Mouse (Mus musculus) limb, embryonic 14.5 days (tissue): Measurements from ENCODE around the gene Fezf1. TPM values are rescaled to one million over a fixed set of nuclear protein-coding genes. Genes with fewer than 3 reads are reported as not detected.
A peak's percentile ranks its signal among the peaks of the same experiment; 100 is the strongest.

Experiments used
- ATAC-seq: fragments of 200-750 bp; cut with Nextera tagmentation; 2 replicates; pipeline ENCODE4 v1.8.0; 2017; ENCODE audit warnings: low read depth, moderate number of reproducible peaks, moderate TSS enrichment; ENCODE audit not compliant: low FRiP score
- DNase-seq: peaks from one replicate; pipeline ENCODE4 v3.0.0-alpha.2; 2015; ENCODE audit warnings: low spot score
- H3K27ac ChIP-seq: fragments of 300-500 bp; sonication (generic); replicated peaks from 2 replicates; pipeline ENCODE4 v1.5.1; 2014; ENCODE audit warnings: low read depth, mild to moderate bottlenecking, low read length, moderate library complexity, mixed read lengths
- H3K27me3 ChIP-seq: fragments of 300-500 bp; sonication (generic); 2 replicates; pipeline ENCODE4 v1.6.1; 2014; ENCODE audit warnings: low read length, mixed read lengths; ENCODE audit not compliant: control insufficient read depth, insufficient read depth
- H3K36me3 ChIP-seq: fragments of 300-500 bp; sonication (generic); 2 replicates; pipeline ENCODE4 v1.6.1; 2014; ENCODE audit warnings: mild to moderate bottlenecking, low read length, moderate library complexity, mixed read lengths; ENCODE audit not compliant: control insufficient read depth, insufficient read depth
- H3K4me1 ChIP-seq: fragments of 300-500 bp; sonication (generic); 2 replicates; pipeline ENCODE4 v1.6.1; 2014; ENCODE audit warnings: antibody characterized with exemption, low read length, mixed read lengths; ENCODE audit not compliant: control insufficient read depth, insufficient read depth
- H3K4me2 ChIP-seq: fragments of 300-500 bp; sonication (generic); replicated peaks from 2 replicates; pipeline ENCODE4 v1.6.1; 2014; ENCODE audit warnings: low read depth, mild to moderate bottlenecking, low read length, moderate library complexity; ENCODE audit not compliant: severe bottlenecking
- H3K4me3 ChIP-seq: fragments of 300-500 bp; sonication (generic); replicated peaks from 2 replicates; pipeline ENCODE4 v1.5.1; 2014; ENCODE audit warnings: low read length
- H3K9ac ChIP-seq: fragments of 300-500 bp; sonication (generic); 2 replicates; pipeline ENCODE4 v1.6.1; 2014; ENCODE audit warnings: mild to moderate bottlenecking, low read depth, low read length, moderate library complexity; ENCODE audit not compliant: severe bottlenecking
- H3K9me3 ChIP-seq: fragments of 300-500 bp; sonication (generic); 2 replicates; pipeline ENCODE4 v1.6.1; 2016; ENCODE audit warnings: low read length; ENCODE audit not compliant: control insufficient read depth
- POLR2A ChIP-seq: fragments of 200-500 bp; IDR thresholded peaks from 2 replicates; pipeline ENCODE4 v1.8.0; 2012; ENCODE audit warnings: inconsistent platforms, mild to moderate bottlenecking, moderate library complexity, borderline replicate concordance; ENCODE audit not compliant: insufficient read depth, insufficient read length; ENCODE audit errors: extremely low read depth
- WGBS: fragments of 180-500 bp; shearing (Covaris S2); extraction: QIAGEN DNeasy Blood & Tissue Kit; methylation state at CpG from one replicate; pipeline ENCODE4 v1.1.7; 2014; 5-methylcytosine and 5-hydroxymethylcytosine counted together
- polyA plus RNA-seq, 2 experiments: library from polyadenylated mRNA; depleted of rRNA in 1 of 2; stranded (reverse) in 1 of 2; unstranded in 1 of 2; fragments of >200 nt; fragmentation: Nextera tagmentation in 1 of 2; extraction: Ambion mirVana in 1 of 2; gene quantifications; 2 replicates each; pipeline versions ENCODE4 v1.2.1 to v1.2.3; 2012 to 2014

Fezf1 gene
- polyA plus RNA-seq, 2 experiments: 0.11 TPM; not detected in 1

DNA sequence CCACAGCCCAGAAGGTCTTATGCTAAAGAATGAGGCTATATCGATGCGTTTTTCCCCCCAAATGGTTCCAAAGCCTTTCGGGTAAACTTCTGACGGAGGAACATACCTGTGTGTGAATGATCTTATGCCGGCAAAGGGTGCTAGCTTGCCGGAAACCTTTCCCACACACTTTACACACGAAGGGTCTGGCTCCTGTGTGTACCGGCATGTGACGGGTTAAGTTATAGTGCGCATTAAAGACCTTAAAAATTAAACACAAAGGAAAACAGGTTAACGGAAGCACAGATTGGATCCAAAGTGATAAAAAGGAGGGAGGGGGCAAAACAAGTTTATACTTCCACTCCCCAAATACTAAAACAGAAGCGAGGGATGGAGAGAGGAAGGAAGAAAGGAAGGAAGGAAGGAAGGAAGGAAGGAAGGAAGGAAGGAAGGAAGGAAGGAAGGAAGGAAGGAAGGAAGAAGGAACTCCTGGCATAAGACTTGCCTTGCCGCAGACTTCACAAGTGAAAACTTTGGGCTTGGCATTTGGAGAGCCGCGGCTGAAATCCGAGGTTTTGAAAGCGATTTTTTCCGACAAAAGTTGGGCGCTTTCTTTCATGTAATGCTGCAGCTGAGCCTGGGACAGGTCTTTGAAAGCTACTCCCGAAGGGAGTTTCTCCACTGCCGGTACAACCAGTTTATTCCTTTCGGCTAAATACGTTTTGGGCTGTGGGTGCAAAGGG, 1.2 kb downstream of the Fezf1 start:
- Histone ChIP-seq H3K4me2 (no peak overlapping the region), H3K27me3 (peaks cover 90% of the 10 kb centered on the region), H3K9me3 (no peaks in the 10 kb centered on the region), H3K4me3 (peak overlapping the region; percentile 42), H3K36me3 (no peaks in the 10 kb centered on the region), H3K4me1 (peaks cover 13% of the 10 kb centered on the region; the same call in 1 of the 2 replicates), H3K27ac (no peak overlapping the region), H3K9ac (no peak overlapping the region)
- WGBS: 2% methylated on average over 23 of the region's 23 CpGs
- DNase-seq (no peak), ATAC-seq (no peak)
- TF ChIP-seq POLR2A: no peak

- no peaks in the 10 kb centered on the region for H3K36me3 ChIP-seq
- no peak overlapping the region for H3K27ac ChIP-seq
- H3K27me3 ChIP-seq: peaks cover 88% of the 10 kb centered on the region
- H3K4me2 ChIP-seq: no peak overlapping the region
- no peak overlapping the region for H3K4me3 ChIP-seq
- H3K4me1 ChIP-seq: peaks cover 13% of the 10 kb centered on the region; the same call in 1 of the 2 replicates
- DNase-seq (no peak), ATAC-seq (no peak)
- H3K9me3 ChIP-seq: no peaks in the 10 kb centered on the region
- WGBS: 4% methylated on average over 17 of the region's 17 CpGs
- no peak overlapping the region for H3K9ac ChIP-seq
- no peak for TF ChIP-seq POLR2A
Measured at GRCm38 (mm10) chr6:23246061-23246789, 1.9 kb downstream of the Fezf1 start.

- no peak overlapping the region for H3K4me3 ChIP-seq
- H3K9me3 ChIP-seq: no peaks in the 10 kb centered on the region
- TF ChIP-seq POLR2A: no peak
- H3K36me3 ChIP-seq: no peaks in the 10 kb centered on the region
- DNase-seq (no peak), ATAC-seq (no peak)
- H3K27me3 ChIP-seq: peaks cover 85% of the 10 kb centered on the region
- WGBS: under 1% methylated on average over 23 of the region's 23 CpGs
- no peak overlapping the region for H3K4me2 ChIP-seq
- peaks cover 13% of the 10 kb centered on the region; the same call in 1 of the 2 replicates for H3K4me1 ChIP-seq
- H3K9ac ChIP-seq: no peak overlapping the region
- H3K27ac ChIP-seq: no peak overlapping the region
Measured at GRCm38 (mm10) chr6:23245545-23246011, 2.6 kb downstream of the Fezf1 start.

GRCm38 (mm10) chr6:23245121-23245520, 3.0 kb downstream of the Fezf1 start:
- no peaks in the 10 kb centered on the region for H3K9me3 ChIP-seq
- peaks cover 13% of the 10 kb centered on the region; the same call in 1 of the 2 replicates for H3K4me1 ChIP-seq
- no peak overlapping the region for H3K9ac ChIP-seq
- whole genome bisulfite sequencing: 18% methylated on average over 9 of the region's 9 CpGs
- H3K4me2 ChIP-seq: no peak overlapping the region
- H3K27me3 ChIP-seq: peaks cover 80% of the 10 kb centered on the region
- no peak overlapping the region for H3K27ac ChIP-seq
- TF ChIP-seq POLR2A: no peak
- ATAC-seq: no peak
- DNase-seq: no peak
- no peaks in the 10 kb centered on the region for H3K36me3 ChIP-seq
- H3K4me3 ChIP-seq: no peak overlapping the region
